Mouse (Mus musculus) macrophage (primary cell): ENCODE results near the gene Npff. TPM values are rescaled to one million over a fixed set of nuclear protein-coding genes. Genes with fewer than 3 reads are reported as not detected.

Experiments used
- polyA plus RNA-seq: library from polyadenylated mRNA; stranded (reverse); fragments of 250-400 nt; gene quantifications from 3 replicates; pipeline ENCODE4 v1.2.4, GENCODE M21; 2018; ENCODE audit warnings: inconsistent platforms

Npff gene
- polyA plus RNA-seq, 1 experiment from 2014 or later = 1.0 TPM

Other genes starting within 250 kb of the Npff start
- gene Mfsd5, start 245.5 kb downstream of the Npff start, polyA plus RNA-seq = 49.9 to 84.0 TPM (median 66.7 TPM) in 3 replicates
- gene Espl1, start 228.7 kb downstream of the Npff start, polyA plus RNA-seq = 1.0 to 5.7 TPM (median 3.5 TPM) in 3 replicates
- gene Pfdn5, start 198.8 kb downstream of the Npff start, polyA plus RNA-seq = 258 to 355 TPM (median 355 TPM) in 3 replicates
- 15.1 to 28.2 TPM (median 21.0 TPM) in 3 replicates for gene Myg1, start 193.2 kb downstream of the Npff start, polyA plus RNA-seq
- gene Aaas, start 174.2 kb downstream of the Npff start, polyA plus RNA-seq = 10.7 to 28.2 TPM (median 18.0 TPM) in 3 replicates
- not detected in 3 replicates for gene Sp7, start 157.8 kb downstream of the Npff start, polyA plus RNA-seq
- 19.8 to 22.7 TPM (median 22.6 TPM) in 3 replicates for gene Sp1, start 118.8 kb downstream of the Npff start, polyA plus RNA-seq
- gene Amhr2, start 79.6 kb downstream of the Npff start, polyA plus RNA-seq = 0.07 TPM in 1 of 3 replicates, not detected in the others
- gene Prr13, start 65.9 kb downstream of the Npff start, polyA plus RNA-seq = 149 to 380 TPM (median 236 TPM) in 3 replicates
- 469 to 548 TPM (median 534 TPM) in 3 replicates for gene Pcbp2, start 54.4 kb downstream of the Npff start, polyA plus RNA-seq
- gene Gm10337, start 21.2 kb downstream of the Npff start, polyA plus RNA-seq = not detected in 3 replicates
- 4.7 to 7.1 TPM (median 5.2 TPM) in 3 replicates for gene Map3k12, start 7.9 kb downstream of the Npff start, polyA plus RNA-seq
- 12.9 to 30.0 TPM (median 24.7 TPM) in 3 replicates for gene Tarbp2, start 6.8 kb downstream of the Npff start, polyA plus RNA-seq
- gene Gm28047, start 100.1 kb upstream of the Npff start, polyA plus RNA-seq = 0.19 TPM in 1 of 3 replicates, not detected in the others
- gene Atf7, start 100.5 kb upstream of the Npff start, polyA plus RNA-seq = 36.4 to 59.3 TPM (median 45.3 TPM) in 3 replicates
- gene Atp5g2, start 147.4 kb upstream of the Npff start, polyA plus RNA-seq = 113 to 295 TPM (median 267 TPM) in 3 replicates
- 11.1 to 58.2 TPM (median 32.4 TPM) in 3 replicates for gene Calcoco1, start 197.2 kb upstream of the Npff start, polyA plus RNA-seq